Comparison of ENCODE assay signal across 10 mouse cellular contexts in genomic region chr4:46591833-46592520, GRCm38 (mm10). TPM values are rescaled to one million over a fixed set of nuclear protein-coding genes. Genes with fewer than 3 reads are reported as not detected.
DNase-seq lines count a peak whose midpoint lies in the region; ATAC-seq and TF ChIP-seq lines count a peak whose summit lies in the region.
"Had no signal": no experiment of that assay in that cellular context is flagged by ENCODE, and none has a peak within 500 bp of the region (broad histone marks: within the 10 kb centered on the region; RNA-seq: fewer than 3 reads in every experiment).

No protein-coding gene starts in this region.

- no peak overlapping the region for H3K4me2 ChIP-seq in embryonic facial prominence, embryonic 14.5 days (ENCODE audit: low read depth, low read length)
- no peak overlapping the region for H3K4me2 ChIP-seq in liver, embryonic 11.5 days
- no peak overlapping the region for H3K4me2 ChIP-seq in intestine, embryonic 16.5 days (ENCODE audit: low read depth, low read length)
- H3K4me2 ChIP-seq: midbrain, embryonic 12.5 days had no signal

- TF ChIP-seq CTCF in testis, adult 2 months (IDR thresholded peaks at IDR 0.05; ENCODE audit: control insufficient read depth, insufficient read depth, insufficient replicate concordance, low read depth, low read length), result no peak

- H3K36me3 ChIP-seq in embryonic facial prominence, embryonic 14.5 days (ENCODE audit: control insufficient read depth, insufficient read depth, low read length), result no peaks in the 10 kb centered on the region
- H3K36me3 ChIP-seq in embryonic facial prominence, embryonic 10.5 days (replicated peaks), result no peaks in the 10 kb centered on the region
- no peaks in the 10 kb centered on the region for H3K36me3 ChIP-seq in liver, embryonic 11.5 days (ENCODE audit: control insufficient read depth, insufficient read depth, low read length)
- H3K36me3 ChIP-seq in testis, adult 2 months (ENCODE audit: control insufficient read depth, insufficient read depth, low read length), result no peaks in the 10 kb centered on the region
- H3K36me3 ChIP-seq in intestine, embryonic 16.5 days (ENCODE audit: control insufficient read depth, insufficient read depth, low read length), result no peaks in the 10 kb centered on the region
- H3K36me3 ChIP-seq: midbrain, embryonic 12.5 days had no signal

- no peak overlapping the region for H3K4me3 ChIP-seq in embryonic facial prominence, embryonic 14.5 days (ENCODE audit: low read depth, low read length)
- no peak overlapping the region for H3K4me3 ChIP-seq in embryonic facial prominence, embryonic 10.5 days
- H3K4me3 ChIP-seq in liver, embryonic 11.5 days (ENCODE audit: low read depth, low read length), result no peak overlapping the region
- H3K4me3 ChIP-seq in testis, adult 2 months (ENCODE audit: control insufficient read depth, low read depth, low read length), result no peak overlapping the region
- H3K4me3 ChIP-seq in intestine, embryonic 16.5 days (ENCODE audit: low read length), result no peak overlapping the region
- H3K4me3 ChIP-seq: midbrain, embryonic 12.5 days had no signal

- no peak overlapping the region for H3K27ac ChIP-seq in embryonic facial prominence, embryonic 14.5 days (replicated peaks; ENCODE audit: low read depth, low read length)
- no peak overlapping the region for H3K27ac ChIP-seq in embryonic facial prominence, embryonic 10.5 days (replicated peaks)
- no peak overlapping the region for H3K27ac ChIP-seq in liver, embryonic 11.5 days (ENCODE audit: low read depth, low read length)
- H3K27ac ChIP-seq in testis, adult 2 months (ENCODE audit: control insufficient read depth, insufficient read depth, low read depth, low read length), result peak overlapping the region; percentile 47; the same call in 1 of the 2 replicates
- no peak overlapping the region; the same call in 1 of the 2 replicates for H3K27ac ChIP-seq in intestine, embryonic 16.5 days (ENCODE audit: low read length)
- H3K27ac ChIP-seq: midbrain, embryonic 12.5 days had no signal

- WGBS in embryonic facial prominence, embryonic 14.5 days, result 87% methylated on average over 9 of the region's 9 CpGs
- WGBS in embryonic facial prominence, embryonic 10.5 days, result 91% methylated on average over 9 of the region's 9 CpGs
- WGBS in liver, embryonic 11.5 days, result 74% methylated on average over 9 of the region's 9 CpGs
- 84% methylated on average over 9 of the region's 9 CpGs for whole genome bisulfite sequencing in intestine, embryonic 16.5 days

- no peak for TF ChIP-seq POLR2A in testis, adult 2 months (IDR thresholded peaks at IDR 0.05; ENCODE audit: control insufficient read depth, low read depth, low read length)

- no peaks in the 10 kb centered on the region for H3K27me3 ChIP-seq in embryonic facial prominence, embryonic 14.5 days (replicated peaks; ENCODE audit: control insufficient read depth, insufficient read depth, low read length)
- 0 out of 2 replicates have a peak, but pooled peaks cover 11% of the 10 kb centered on the region for H3K27me3 ChIP-seq in embryonic facial prominence, embryonic 10.5 days (replicated peaks; ENCODE audit: low read depth, poor library complexity, severe bottlenecking)
- no peaks in the 10 kb centered on the region for H3K27me3 ChIP-seq in liver, embryonic 11.5 days (replicated peaks; ENCODE audit: control insufficient read depth, insufficient read depth, low read length)
- H3K27me3 ChIP-seq in testis, adult 2 months (ENCODE audit: control insufficient read depth, insufficient read depth, low read length), result no peaks in the 10 kb centered on the region
- no peaks in the 10 kb centered on the region for H3K27me3 ChIP-seq in intestine, embryonic 16.5 days (replicated peaks; ENCODE audit: control insufficient read depth, insufficient read depth, low read length)
- H3K27me3 ChIP-seq: midbrain, embryonic 12.5 days had no signal

- ATAC-seq in embryonic facial prominence, embryonic 14.5 days (ENCODE audit: low read depth), result peak; percentile 54
- peak; percentile 48; the same call in 1 of the 2 replicates for ATAC-seq in liver, embryonic 11.5 days (replicated peaks; ENCODE audit: low FRiP score)
- ATAC-seq in intestine, embryonic 16.5 days, result no peak

- no peaks in the 10 kb centered on the region for H3K9me3 ChIP-seq in embryonic facial prominence, embryonic 14.5 days (ENCODE audit: control insufficient read depth, low read length)
- no peaks in the 10 kb centered on the region for H3K9me3 ChIP-seq in embryonic facial prominence, embryonic 10.5 days
- H3K9me3 ChIP-seq in liver, embryonic 11.5 days (ENCODE audit: control insufficient read depth, low read length), result no peaks in the 10 kb centered on the region
- H3K9me3 ChIP-seq in intestine, embryonic 16.5 days (ENCODE audit: control insufficient read depth, low read length), result no peaks in the 10 kb centered on the region
- H3K9me3 ChIP-seq: midbrain, embryonic 12.5 days had no signal

- no peaks in the 10 kb centered on the region for H3K4me1 ChIP-seq in embryonic facial prominence, embryonic 14.5 days (ENCODE audit: control insufficient read depth, insufficient read depth, low read length)
- peaks cover 3% of the 10 kb centered on the region for H3K4me1 ChIP-seq in embryonic facial prominence, embryonic 10.5 days
- H3K4me1 ChIP-seq in liver, embryonic 11.5 days (replicated peaks; ENCODE audit: control insufficient read depth, insufficient read depth, low read length), result peaks cover 17% of the 10 kb centered on the region
- peaks cover 4% of the 10 kb centered on the region for H3K4me1 ChIP-seq in testis, adult 2 months (ENCODE audit: control insufficient read depth, insufficient read depth, low read length)
- peaks cover 28% of the 10 kb centered on the region for H3K4me1 ChIP-seq in intestine, embryonic 16.5 days (ENCODE audit: control insufficient read depth, insufficient read depth, low read length)
- H3K4me1 ChIP-seq: midbrain, embryonic 12.5 days had no signal

- H3K9ac ChIP-seq in embryonic facial prominence, embryonic 14.5 days (ENCODE audit: low read depth, low read length), result no peak overlapping the region
- H3K9ac ChIP-seq in liver, embryonic 11.5 days (ENCODE audit: low read depth, low read length), result no peak overlapping the region
- H3K9ac ChIP-seq in intestine, embryonic 16.5 days (ENCODE audit: low read depth, low read length), result no peak overlapping the region
- H3K9ac ChIP-seq: midbrain, embryonic 12.5 days had no signal

- no peak for DNase-seq in embryonic facial prominence, embryonic 14.5 days (ENCODE audit: low spot score)
- DNase-seq in embryonic facial prominence, embryonic 10.5 days (ENCODE audit: low spot score), result no peak
- peak; percentile 8 for DNase-seq in right cerebral cortex, postnatal 4 days
- DNase-seq in right cerebral cortex, adult 2 months (ENCODE audit: low spot score in 2 of 2), result no peak
- no peak for DNase-seq in liver, embryonic 11.5 days (ENCODE audit: low spot score)
- no peak for DNase-seq in layer of hippocampus, postnatal 14 days (ENCODE audit: low spot score in 2 of 2)
- DNase-seq: kidney, adult 8-10 months had no signal

RNA-seq across cellular contexts. Expression of gene Coro2a, which starts 10.0 kb away (rescaled TPM):
- 4.0 and 5.0 TPM in 2 replicates for polyA plus RNA-seq in embryonic facial prominence, embryonic 14.5 days (2014; fragmentation: Nextera tagmentation; extraction: Ambion mirVana)
- polyA plus RNA-seq in embryonic facial prominence, embryonic 10.5 days (2016; fragmentation: Nextera tagmentation; extraction: Ambion mirVana), result 7.1 and 8.5 TPM in 2 replicates
- 4.8 and 5.7 TPM in 2 replicates for polyA plus RNA-seq in liver, embryonic 11.5 days (2014; fragmentation: Nextera tagmentation; extraction: Ambion mirVana)
- 139 and 175 TPM in 2 replicates for polyA plus RNA-seq in testis, adult 2 months (2012; rRNA removed)
- 10 to 100 TPM; 27.9 to 30.5 TPM for total RNA-seq in layer of hippocampus, postnatal 14 days (2021)
- polyA plus RNA-seq in intestine, embryonic 16.5 days (2015; fragmentation: Nextera tagmentation; extraction: Ambion mirVana), result 99.8 and 112 TPM in 2 replicates

RNA-seq across cellular contexts. Expression of gene Trim14, which starts 56.0 kb away (rescaled TPM):
- polyA plus RNA-seq in embryonic facial prominence, embryonic 14.5 days (2014; fragmentation: Nextera tagmentation; extraction: Ambion mirVana), result 2.9 and 4.0 TPM in 2 replicates
- polyA plus RNA-seq in embryonic facial prominence, embryonic 10.5 days (2016; fragmentation: Nextera tagmentation; extraction: Ambion mirVana), result 0.59 and 0.64 TPM in 2 replicates
- polyA plus RNA-seq in liver, embryonic 11.5 days (2014; fragmentation: Nextera tagmentation; extraction: Ambion mirVana), result 13.9 and 15.6 TPM in 2 replicates
- polyA plus RNA-seq in testis, adult 2 months (2012; rRNA removed), result 6.4 and 6.6 TPM in 2 replicates
- 1 to 10 TPM in 1 of 2 experiments, under 1 TPM in 1; 0.69 to 1.5 TPM for total RNA-seq in layer of hippocampus, postnatal 14 days (2021)
- 14.8 and 15.2 TPM in 2 replicates for polyA plus RNA-seq in intestine, embryonic 16.5 days (2015; fragmentation: Nextera tagmentation; extraction: Ambion mirVana)

RNA-seq across cellular contexts. Expression of gene Tbc1d2, which starts 58.0 kb away (rescaled TPM):
- polyA plus RNA-seq in embryonic facial prominence, embryonic 14.5 days (2014; fragmentation: Nextera tagmentation; extraction: Ambion mirVana), result 1.8 TPM in 2 replicates
- polyA plus RNA-seq in embryonic facial prominence, embryonic 10.5 days (2016; fragmentation: Nextera tagmentation; extraction: Ambion mirVana), result 2.3 TPM in 2 replicates
- polyA plus RNA-seq in liver, embryonic 11.5 days (2014; fragmentation: Nextera tagmentation; extraction: Ambion mirVana), result 0.58 and 0.70 TPM in 2 replicates
- 6.9 and 10.7 TPM in 2 replicates for polyA plus RNA-seq in testis, adult 2 months (2012; rRNA removed)
- total RNA-seq in layer of hippocampus, postnatal 14 days (2021), result 1 to 10 TPM; 2.8 to 4.1 TPM
- polyA plus RNA-seq in intestine, embryonic 16.5 days (2015; fragmentation: Nextera tagmentation; extraction: Ambion mirVana), result 7.4 and 7.7 TPM in 2 replicates

Comparison
In these comparisons a context has a peak if more than half of its experiments do, and no peak if none do; other contexts are left out.
1. RNA of gene Coro2a, which starts 10.0 kb away (polyA plus RNA-seq): 139 to 175 TPM in testis, adult 2 months and 99.8 to 112 TPM in intestine, embryonic 16.5 days; 7.1 to 8.5 TPM in embryonic facial prominence, embryonic 10.5 days, 4.0 to 5.0 TPM in embryonic facial prominence, embryonic 14.5 days and 4.8 to 5.7 TPM in liver, embryonic 11.5 days; every median in the first group is over 10 times any median in the second.